ENCODE assay signal across 8 mouse cellular contexts in the genomic region with DNA sequence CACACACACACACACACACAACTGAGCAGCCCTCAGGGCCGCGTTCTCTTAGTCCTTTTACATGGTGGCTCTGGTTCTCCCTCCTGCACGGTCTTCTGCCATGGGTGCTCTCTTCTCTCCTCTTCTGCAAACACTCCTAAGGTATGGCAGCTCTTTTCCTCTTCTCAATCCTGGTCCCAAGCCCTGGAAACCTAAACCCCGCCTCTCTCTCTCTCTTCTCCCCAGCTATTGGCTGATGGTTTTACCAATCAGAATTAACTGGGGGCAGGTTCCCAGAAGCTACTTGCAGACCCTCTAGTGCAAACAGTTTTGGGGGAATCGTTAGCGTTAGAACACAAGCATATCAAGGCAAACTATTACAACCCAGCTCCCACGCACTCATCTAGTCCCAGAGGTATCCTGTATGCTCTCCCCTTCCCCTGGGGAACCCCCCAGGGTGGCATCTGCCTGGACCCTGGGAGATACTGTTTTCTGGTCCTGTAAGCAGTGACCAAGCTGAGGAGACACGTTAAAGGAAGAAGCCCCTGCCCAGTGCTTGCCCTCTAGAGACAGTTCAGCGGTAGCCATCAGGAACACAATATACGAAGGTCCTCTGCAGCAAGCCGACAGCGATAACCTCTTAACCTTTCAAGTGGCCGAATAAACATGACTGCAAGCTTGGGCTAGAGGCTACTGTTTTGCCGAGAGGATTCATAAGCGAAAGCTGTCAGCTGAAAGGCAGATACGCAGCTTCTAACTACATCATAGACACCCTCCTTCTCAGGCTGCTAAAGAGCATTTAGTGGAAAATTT. TPM values are rescaled to one million over a fixed set of nuclear protein-coding genes. Genes with fewer than 3 reads are reported as not detected.
DNase-seq lines count a peak whose midpoint lies in the region; ATAC-seq and TF ChIP-seq lines count a peak whose summit lies in the region.

No protein-coding gene starts in this region.

- 30% methylated on average over 16 of the region's 16 CpGs for WGBS in kidney, adult 2 months
- WGBS in forebrain, embryonic 14.5 days, result 35% methylated on average over 16 of the region's 16 CpGs
- 29% methylated on average over 16 of the region's 16 CpGs for WGBS in limb, embryonic 11.5 days
- WGBS in neural tube, embryonic 14.5 days, result 40% methylated on average over 16 of the region's 16 CpGs

- H3K27me3 ChIP-seq in kidney, adult 2 months (replicated peaks; ENCODE audit: control insufficient read depth, insufficient read depth, low read length), result no peaks in the 10 kb centered on the region
- H3K27me3 ChIP-seq in forebrain, embryonic 14.5 days (replicated peaks; ENCODE audit: control insufficient read depth, insufficient read depth, low read length), result no peaks in the 10 kb centered on the region
- H3K27me3 ChIP-seq in limb, embryonic 11.5 days (ENCODE audit: control insufficient read depth, insufficient read depth, low read length), result 0 out of 2 replicates have a peak, but pooled peaks cover 2% of the 10 kb centered on the region
- no peaks in the 10 kb centered on the region for H3K27me3 ChIP-seq in neural tube, embryonic 14.5 days (ENCODE audit: control insufficient read depth, insufficient read depth, low read length)

- no peak for TF ChIP-seq CTCF in kidney, adult 2 months (conservative IDR thresholded peaks at IDR 0.05; ENCODE audit: insufficient read depth, insufficient read length, low read depth, low read length)

- peak; percentile 54 for DNase-seq in kidney, adult 2 months
- DNase-seq in kidney, adult 8-10 months, result no peak
- DNase-seq in forebrain, embryonic 14.5 days (ENCODE audit: low spot score), result peak; percentile 42
- DNase-seq in limb, embryonic 11.5 days (ENCODE audit: low spot score), result peak; percentile 36
- no peak for DNase-seq in frontal cortex, postnatal 14 days (ENCODE audit: low spot score in 2 of 2)
- no peak for DNase-seq in spleen, postnatal 4 days (ENCODE audit: low spot score in 2 of 2)
- DNase-seq in spleen, postnatal 10 days (ENCODE audit: low spot score in 2 of 2), result no peak

- no peak for TF ChIP-seq POLR2A in kidney, adult 2 months (IDR thresholded peaks at IDR 0.05; ENCODE audit: low read depth, low read length)

- peaks cover 3% of the 10 kb centered on the region for H3K4me1 ChIP-seq in kidney, adult 2 months (ENCODE audit: control insufficient read depth, insufficient read depth, low read length)
- H3K4me1 ChIP-seq in forebrain, embryonic 14.5 days (ENCODE audit: control insufficient read depth, insufficient read depth, low read length), result no peaks in the 10 kb centered on the region
- no peaks in the 10 kb centered on the region for H3K4me1 ChIP-seq in limb, embryonic 11.5 days (ENCODE audit: control insufficient read depth, insufficient read depth, low read length)
- H3K4me1 ChIP-seq in neural tube, embryonic 14.5 days (ENCODE audit: control insufficient read depth, insufficient read depth, low read length), result no peaks in the 10 kb centered on the region

- 0 out of 2 replicates have a peak overlapping the region, but pooled peaks have one; percentile 6 for H3K27ac ChIP-seq in kidney, adult 2 months (ENCODE audit: insufficient read depth, low read depth, low read length)
- no peak overlapping the region for H3K27ac ChIP-seq in forebrain, embryonic 14.5 days (ENCODE audit: low read depth, low read length)
- H3K27ac ChIP-seq in limb, embryonic 11.5 days (replicated peaks; ENCODE audit: low read depth, low read length), result no peak overlapping the region
- H3K27ac ChIP-seq in neural tube, embryonic 14.5 days (ENCODE audit: low read depth, low read length), result no peak overlapping the region

- ATAC-seq in forebrain, embryonic 14.5 days, result peak; percentile 77
- 0 out of 2 replicates have a peak, but pooled peaks have one; percentile 54 for ATAC-seq in limb, embryonic 11.5 days (ENCODE audit: insufficient number of reproducible peaks, low FRiP score, low TSS enrichment, low read depth)
- peak; percentile 82 for ATAC-seq in neural tube, embryonic 14.5 days (ENCODE audit: low read depth)

- no peak overlapping the region for H3K9ac ChIP-seq in forebrain, embryonic 14.5 days (ENCODE audit: low read length)
- H3K9ac ChIP-seq in limb, embryonic 11.5 days (ENCODE audit: low read length), result no peak overlapping the region
- 0 out of 2 replicates have a peak overlapping the region, but pooled peaks have one; percentile 7 for H3K9ac ChIP-seq in neural tube, embryonic 14.5 days (replicated peaks; ENCODE audit: low read depth, low read length)

- no peak overlapping the region for H3K4me3 ChIP-seq in kidney, adult 2 months (ENCODE audit: insufficient read depth, low read depth, low read length)
- no peak overlapping the region for H3K4me3 ChIP-seq in forebrain, embryonic 14.5 days (ENCODE audit: low read depth, low read length)
- H3K4me3 ChIP-seq in limb, embryonic 11.5 days (ENCODE audit: low read depth, low read length), result peak overlapping the region; percentile 19; the same call in 1 of the 2 replicates
- peak overlapping the region; percentile 8; the same call in 1 of the 2 replicates for H3K4me3 ChIP-seq in neural tube, embryonic 14.5 days (ENCODE audit: low read depth, low read length)

- no peaks in the 10 kb centered on the region for H3K9me3 ChIP-seq in forebrain, embryonic 14.5 days (replicated peaks; ENCODE audit: control insufficient read depth, low read length)
- no peaks in the 10 kb centered on the region for H3K9me3 ChIP-seq in limb, embryonic 11.5 days (ENCODE audit: control insufficient read depth, low read length)
- no peaks in the 10 kb centered on the region for H3K9me3 ChIP-seq in neural tube, embryonic 14.5 days (ENCODE audit: control insufficient read depth, low read length)

- no peaks in the 10 kb centered on the region for H3K36me3 ChIP-seq in kidney, adult 2 months (ENCODE audit: control insufficient read depth, insufficient read depth, low read length)
- no peaks in the 10 kb centered on the region for H3K36me3 ChIP-seq in forebrain, embryonic 14.5 days (ENCODE audit: control insufficient read depth, insufficient read depth, low read length)
- H3K36me3 ChIP-seq in limb, embryonic 11.5 days (ENCODE audit: control insufficient read depth, insufficient read depth, low read length), result no peaks in the 10 kb centered on the region
- H3K36me3 ChIP-seq in neural tube, embryonic 14.5 days (ENCODE audit: control insufficient read depth, insufficient read depth, low read length), result no peaks in the 10 kb centered on the region

- H3K4me2 ChIP-seq in forebrain, embryonic 14.5 days (ENCODE audit: low read length), result peak overlapping the region; percentile 33
- peak overlapping the region; percentile 43 for H3K4me2 ChIP-seq in limb, embryonic 11.5 days (ENCODE audit: low read depth, severe bottlenecking)
- peak overlapping the region; percentile 40 for H3K4me2 ChIP-seq in neural tube, embryonic 14.5 days (ENCODE audit: low read depth, low read length)

RNA-seq across cellular contexts. Expression of a gene that starts 32.1 kb away (rescaled TPM):
- 13.3 and 19.0 TPM in 2 replicates for polyA plus RNA-seq in kidney, adult 2 months (2012; rRNA removed)
- 0.47 and 0.60 TPM in 2 replicates for polyA plus RNA-seq in forebrain, embryonic 14.5 days (2014; fragmentation: Nextera tagmentation; extraction: Ambion mirVana)
- polyA plus RNA-seq in limb, embryonic 11.5 days (2014; fragmentation: Nextera tagmentation; extraction: Ambion mirVana), result 2.6 and 2.7 TPM in 2 replicates
- polyA plus RNA-seq in neural tube, embryonic 14.5 days (2014; fragmentation: Nextera tagmentation; extraction: Ambion mirVana), result 0.56 and 1.1 TPM in 2 replicates

RNA-seq across cellular contexts. Expression of a gene that starts 57.8 kb away (rescaled TPM):
- polyA plus RNA-seq in kidney, adult 2 months (2012; rRNA removed), result 0.23 and 0.41 TPM in 2 replicates
- 0.07 and 0.14 TPM in 2 replicates for polyA plus RNA-seq in forebrain, embryonic 14.5 days (2014; fragmentation: Nextera tagmentation; extraction: Ambion mirVana)
- 0.17 and 0.35 TPM in 2 replicates for polyA plus RNA-seq in limb, embryonic 11.5 days (2014; fragmentation: Nextera tagmentation; extraction: Ambion mirVana)
- 0.21 TPM in 2 replicates for polyA plus RNA-seq in neural tube, embryonic 14.5 days (2014; fragmentation: Nextera tagmentation; extraction: Ambion mirVana)

RNA-seq across cellular contexts. Expression of a gene that starts 59.4 kb away (rescaled TPM):
- 0.34 and 1.1 TPM in 2 replicates for polyA plus RNA-seq in kidney, adult 2 months (2012; rRNA removed)
- polyA plus RNA-seq in forebrain, embryonic 14.5 days (2014; fragmentation: Nextera tagmentation; extraction: Ambion mirVana), result not detected in 2 replicates
- 0.11 TPM in 1 of 2 replicates, not detected in the other for polyA plus RNA-seq in limb, embryonic 11.5 days (2014; fragmentation: Nextera tagmentation; extraction: Ambion mirVana)
- not detected in 2 replicates for polyA plus RNA-seq in neural tube, embryonic 14.5 days (2014; fragmentation: Nextera tagmentation; extraction: Ambion mirVana)

Comparison
In these comparisons a context has a peak if more than half of its experiments do, and no peak if none do; other contexts are left out.
1. DNase-seq: peak in kidney, adult 2 months (single experiment), forebrain, embryonic 14.5 days (single experiment) and limb, embryonic 11.5 days (single experiment); none in kidney, adult 8-10 months (0 of 2), frontal cortex, postnatal 14 days (0 of 2), spleen, postnatal 4 days (0 of 2) and spleen, postnatal 10 days (0 of 2).
2. H3K4me3 ChIP-seq: peak in limb, embryonic 11.5 days (single experiment) and neural tube, embryonic 14.5 days (single experiment); none in kidney, adult 2 months (single experiment) and forebrain, embryonic 14.5 days (single experiment).
3. Peak in every context shown above with its lines, with median percentiles within 50 percentile points of each other: ATAC-seq and H3K4me2 ChIP-seq.